Mouse (Mus musculus) cortical plate, adult 2 months (tissue): Measurements from ENCODE around the gene Arfgap2.

Experiments
- CTCF ChIP-seq: fragments of 200-500 bp; IDR thresholded peaks from 2 replicates; pipeline ENCODE4 v1.5.1; 2011; ENCODE audit warnings: mild to moderate bottlenecking, control low read depth, low read length; ENCODE audit not compliant: insufficient read depth; ENCODE audit errors: extremely low read depth
- POLR2A ChIP-seq: fragments of 200-500 bp; IDR thresholded peaks from 2 replicates; pipeline ENCODE4 v1.6.1; 2011; ENCODE audit warnings: mild to moderate bottlenecking, low read length, control low read depth; ENCODE audit not compliant: insufficient read depth; ENCODE audit errors: extremely low read depth

DNA sequence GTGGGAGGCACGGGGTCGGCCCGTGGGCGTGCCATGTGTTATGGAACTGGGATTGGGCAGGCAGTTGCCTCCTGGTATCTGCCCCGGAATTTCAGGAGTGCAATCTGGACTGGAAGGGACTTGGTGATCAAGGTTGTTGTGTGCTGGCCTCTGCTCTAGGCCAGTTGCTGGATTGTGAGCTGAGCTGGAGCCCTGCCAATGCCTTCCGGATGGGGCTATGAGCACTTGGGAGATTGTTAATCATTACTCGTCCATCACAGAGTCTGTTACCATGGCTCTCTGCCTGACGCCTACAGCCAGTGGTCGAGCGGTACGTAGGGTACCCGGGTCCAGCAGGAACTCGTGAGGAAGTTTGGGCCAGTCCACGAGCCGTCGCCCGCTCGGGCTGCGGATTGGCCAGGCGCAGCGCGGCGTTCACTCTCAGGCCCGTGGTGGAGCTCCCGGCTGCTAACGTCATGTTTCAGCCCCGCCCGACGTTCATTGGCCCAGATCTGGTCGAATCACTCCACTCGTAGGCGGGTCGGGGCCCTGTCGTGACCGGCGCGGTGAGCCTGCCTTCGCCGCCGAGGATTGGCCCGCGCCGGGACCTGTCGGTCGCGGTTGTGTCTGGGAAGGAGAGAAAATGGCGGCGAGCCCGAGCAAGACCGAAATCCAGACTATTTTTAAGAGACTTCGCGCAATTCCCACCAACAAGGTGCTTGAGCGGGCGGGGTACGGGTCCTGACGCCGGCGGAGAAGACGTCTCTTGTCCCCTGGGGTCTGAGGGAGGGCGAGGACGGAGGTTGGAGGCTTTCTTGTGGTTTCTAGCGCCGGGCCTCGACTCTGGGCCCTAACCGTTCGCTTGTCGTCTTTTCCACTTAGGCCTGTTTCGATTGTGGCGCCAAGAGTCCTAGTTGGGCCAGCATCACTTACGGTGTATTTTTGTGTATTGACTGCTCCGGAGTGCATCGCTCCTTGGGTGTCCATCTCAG lies at the start of gene Arfgap2:
- TF ChIP-seq POLR2A (peak; percentile 72), CTCF (no peak)
